Mouse (Mus musculus) heart, embryonic 15.5 days (tissue): ENCODE measurements around the gene Eno2. TPM values are rescaled to one million over a fixed set of nuclear protein-coding genes. Genes with fewer than 3 reads are reported as not detected.

Experiments used
- ATAC-seq: fragments of 200-750 bp; cut with Nextera tagmentation; replicated peaks from 2 replicates; pipeline ENCODE4 v1.8.0; 2017; ENCODE audit warnings: low read depth, moderate TSS enrichment; ENCODE audit not compliant: insufficient number of reproducible peaks, insufficient read depth, low FRiP score
- H3K27ac ChIP-seq: fragments of 300-500 bp; sonication (generic); 2 replicates; pipeline ENCODE4 v1.5.1; 2015; ENCODE audit warnings: mild to moderate bottlenecking, inconsistent platforms
- H3K27me3 ChIP-seq: fragments of 300-500 bp; sonication (generic); 2 replicates; pipeline ENCODE4 v1.6.1; 2015; ENCODE audit warnings: inconsistent platforms
- H3K36me3 ChIP-seq: fragments of 300-500 bp; sonication (generic); 2 replicates; pipeline ENCODE4 v1.6.1; 2015; ENCODE audit warnings: mild to moderate bottlenecking, inconsistent platforms
- H3K4me1 ChIP-seq: fragments of 300-500 bp; sonication (generic); replicated peaks from 2 replicates; pipeline ENCODE4 v1.6.1; 2015; ENCODE audit warnings: inconsistent platforms
- H3K4me2 ChIP-seq: fragments of 300-500 bp; sonication (generic); 2 replicates; pipeline ENCODE4 v1.6.1; 2015; ENCODE audit warnings: inconsistent platforms, mild to moderate bottlenecking, moderate library complexity
- H3K4me3 ChIP-seq: fragments of 300-500 bp; sonication (generic); 2 replicates; pipeline ENCODE4 v1.5.1; 2015; ENCODE audit warnings: mild to moderate bottlenecking, inconsistent platforms
- H3K9ac ChIP-seq: fragments of 300-500 bp; sonication (generic); 2 replicates; pipeline ENCODE4 v1.6.1; 2015; ENCODE audit warnings: mild to moderate bottlenecking, inconsistent platforms
- H3K9me3 ChIP-seq: fragments of 300-500 bp; sonication (generic); replicated peaks from 2 replicates; pipeline ENCODE4 v1.6.1; 2016; ENCODE audit warnings: inconsistent platforms
- WGBS: fragments of 180-500 bp; shearing (Covaris S2); methylation state at CpG from one replicate; pipeline ENCODE4 v1.1.7; 2015; ENCODE audit warnings: mixed read lengths; 5-methylcytosine and 5-hydroxymethylcytosine counted together
- polyA plus RNA-seq: library from polyadenylated mRNA; unstranded; fragments of >200 nt; fragmentation: Nextera tagmentation; extraction: Ambion mirVana; gene quantifications from 2 replicates; pipeline ENCODE4 v1.2.1, GENCODE M21; 2015

Eno2 gene
- polyA plus RNA-seq, 1 experiment from 2014 or later, result 2.7 TPM

DNA sequence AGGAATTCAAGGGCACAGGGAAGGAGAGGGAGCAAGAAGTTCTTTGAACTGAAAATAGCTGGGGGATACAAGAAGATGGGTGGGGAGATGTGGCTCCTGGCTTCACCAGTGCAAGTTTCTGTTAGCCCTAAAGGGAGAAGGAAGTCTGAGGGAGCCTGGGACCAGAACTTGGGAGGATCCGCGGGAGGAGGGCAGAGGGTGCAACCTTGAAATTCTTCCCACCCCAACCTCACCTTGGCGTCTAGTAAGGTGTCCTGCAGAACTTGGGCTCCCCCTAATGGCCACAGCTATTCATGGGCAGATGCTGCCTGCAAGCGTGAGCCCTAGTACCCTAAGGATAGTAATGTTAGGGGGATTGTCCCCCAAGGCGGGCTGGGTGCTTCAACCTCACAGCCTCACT is 10.2 kb downstream of the Eno2 start:
- Histone ChIP-seq H3K9ac (peak overlapping the region; percentile 26; the same call in 1 of the 2 replicates), H3K36me3 (no peaks in the 10 kb centered on the region), H3K9me3 (no peaks in the 10 kb centered on the region), H3K4me1 (peaks cover 41% of the 10 kb centered on the region), H3K4me3 (peak overlapping the region; percentile 13), H3K27me3 (no peaks in the 10 kb centered on the region), H3K27ac (peak overlapping the region; percentile 96), H3K4me2 (peak overlapping the region; percentile 87)
- ATAC-seq, result no peak; the same call in 1 of the 2 replicates
- WGBS, result 1% methylated on average over 5 of the region's 5 CpGs

DNA sequence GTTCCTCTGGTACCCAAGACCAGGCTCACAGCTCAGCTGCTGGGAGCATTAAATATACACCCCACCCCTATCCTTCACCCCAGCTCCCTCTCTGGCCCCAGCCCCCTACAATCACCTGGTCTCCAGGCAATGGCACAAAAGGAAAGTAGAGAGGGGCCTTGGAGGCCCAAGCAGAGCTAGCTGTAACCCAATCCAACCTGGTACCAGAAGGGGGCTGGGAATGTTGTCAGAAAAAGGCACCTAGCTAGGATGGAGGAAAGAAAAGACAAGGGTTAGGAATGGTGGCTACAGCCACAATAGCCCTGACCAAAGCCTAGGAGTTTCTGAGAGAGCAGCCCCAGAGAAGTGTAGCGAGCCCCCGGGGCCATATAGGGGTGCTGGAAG is 10.6 kb downstream of the Eno2 start:
- Histone ChIP-seq H3K4me3 (peak overlapping the region; percentile 13), H3K36me3 (no peaks in the 10 kb centered on the region), H3K9me3 (no peaks in the 10 kb centered on the region), H3K9ac (peak overlapping the region; percentile 26; the same call in 1 of the 2 replicates), H3K4me1 (peaks cover 45% of the 10 kb centered on the region), H3K27me3 (no peaks in the 10 kb centered on the region), H3K27ac (peak overlapping the region; percentile 96), H3K4me2 (peak overlapping the region; percentile 87)
- 38% methylated on average over 2 of the region's 2 CpGs for WGBS
- no peak for ATAC-seq

DNA sequence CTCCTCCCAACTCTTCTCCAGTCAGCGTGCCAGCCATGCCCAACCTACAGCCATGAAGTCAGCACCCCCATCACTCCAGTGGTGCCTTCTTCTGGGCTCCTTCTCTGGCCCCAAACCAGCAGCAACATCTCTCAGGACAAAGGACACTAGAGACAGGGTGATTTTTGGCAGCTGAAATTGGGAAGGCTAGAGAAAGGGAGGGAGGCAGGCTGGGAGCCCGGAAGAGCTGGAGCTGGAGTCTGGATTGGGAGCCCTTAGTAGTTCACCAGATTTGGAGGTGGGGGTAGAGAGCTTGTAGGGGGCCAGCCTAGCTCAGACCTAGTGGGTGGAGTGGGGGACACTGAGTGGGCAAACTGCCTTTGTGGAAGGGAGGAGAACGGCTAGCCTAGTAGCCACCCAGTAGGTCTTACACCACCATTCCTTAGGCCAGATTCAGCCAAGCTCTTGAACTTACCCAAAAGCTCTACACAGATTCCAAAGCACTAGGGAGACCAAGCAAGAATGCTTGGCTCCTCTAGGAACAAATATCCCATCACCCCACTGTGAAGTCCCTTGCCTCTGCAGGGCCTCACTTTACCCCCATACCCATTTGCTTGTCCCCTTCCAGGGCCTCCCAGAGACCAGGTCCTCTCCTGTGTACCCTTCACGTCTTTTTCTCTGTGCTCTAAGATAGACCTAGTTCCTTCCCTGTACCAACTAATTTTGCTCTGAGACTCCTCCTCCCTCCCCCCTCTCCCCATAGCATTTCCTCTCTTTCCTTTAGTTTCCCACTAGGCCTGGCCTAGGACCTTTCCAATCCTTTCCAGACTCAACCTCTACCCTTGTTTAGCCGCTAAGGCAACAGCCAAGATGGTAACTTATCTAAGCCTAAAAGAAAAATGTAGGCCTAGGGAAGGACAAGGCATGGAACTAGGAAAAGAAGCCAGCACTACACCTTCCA is 11.3 kb downstream of the Eno2 start:
- peak overlapping the region; percentile 89 for H3K9ac ChIP-seq
- peak overlapping the region; percentile 96 for H3K27ac ChIP-seq
- 35% methylated on average over 5 of the region's 5 CpGs for WGBS
- H3K4me2 ChIP-seq, result peak overlapping the region; percentile 87
- no peaks in the 10 kb centered on the region for H3K36me3 ChIP-seq
- peak overlapping the region; percentile 84 for H3K4me3 ChIP-seq
- H3K27me3 ChIP-seq, result no peaks in the 10 kb centered on the region
- ATAC-seq, result no peak
- no peaks in the 10 kb centered on the region for H3K9me3 ChIP-seq
- H3K4me1 ChIP-seq, result peaks cover 48% of the 10 kb centered on the region

DNA sequence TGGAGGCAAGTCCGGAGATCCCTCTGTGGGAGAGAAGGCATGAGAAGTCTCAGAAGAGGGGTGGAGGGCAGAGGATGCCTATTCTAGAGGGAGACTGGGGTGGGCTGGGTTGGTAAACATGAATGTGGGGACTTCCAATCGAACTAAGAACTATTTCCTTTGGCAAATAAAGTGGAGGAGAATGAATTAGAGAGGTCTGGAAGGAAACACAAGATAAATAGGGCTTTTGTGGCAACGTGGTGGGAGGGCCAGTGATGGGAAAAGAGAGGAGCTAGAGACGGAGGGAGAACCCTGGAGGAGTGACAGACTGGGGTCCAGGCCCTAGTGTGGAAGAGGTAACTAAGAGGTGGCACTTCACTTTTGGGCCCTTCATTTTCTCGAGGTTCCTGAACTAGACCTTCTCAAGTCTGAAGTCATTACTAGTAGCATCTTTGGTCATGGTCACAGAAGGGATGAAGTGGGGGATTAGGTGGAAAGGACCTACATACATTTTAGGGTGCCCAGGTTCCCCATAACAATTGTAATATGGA is 12.1 kb downstream of the Eno2 start:
- peaks cover 48% of the 10 kb centered on the region for H3K4me1 ChIP-seq
- H3K36me3 ChIP-seq, result no peaks in the 10 kb centered on the region
- H3K4me2 ChIP-seq, result peak overlapping the region; percentile 87
- peak overlapping the region; percentile 96 for H3K27ac ChIP-seq
- no peak for ATAC-seq
- H3K27me3 ChIP-seq, result no peaks in the 10 kb centered on the region
- peak overlapping the region; percentile 84 for H3K4me3 ChIP-seq
- H3K9ac ChIP-seq, result peak overlapping the region; percentile 89
- 15% methylated on average over 5 of the region's 5 CpGs for WGBS
- no peaks in the 10 kb centered on the region for H3K9me3 ChIP-seq

DNA sequence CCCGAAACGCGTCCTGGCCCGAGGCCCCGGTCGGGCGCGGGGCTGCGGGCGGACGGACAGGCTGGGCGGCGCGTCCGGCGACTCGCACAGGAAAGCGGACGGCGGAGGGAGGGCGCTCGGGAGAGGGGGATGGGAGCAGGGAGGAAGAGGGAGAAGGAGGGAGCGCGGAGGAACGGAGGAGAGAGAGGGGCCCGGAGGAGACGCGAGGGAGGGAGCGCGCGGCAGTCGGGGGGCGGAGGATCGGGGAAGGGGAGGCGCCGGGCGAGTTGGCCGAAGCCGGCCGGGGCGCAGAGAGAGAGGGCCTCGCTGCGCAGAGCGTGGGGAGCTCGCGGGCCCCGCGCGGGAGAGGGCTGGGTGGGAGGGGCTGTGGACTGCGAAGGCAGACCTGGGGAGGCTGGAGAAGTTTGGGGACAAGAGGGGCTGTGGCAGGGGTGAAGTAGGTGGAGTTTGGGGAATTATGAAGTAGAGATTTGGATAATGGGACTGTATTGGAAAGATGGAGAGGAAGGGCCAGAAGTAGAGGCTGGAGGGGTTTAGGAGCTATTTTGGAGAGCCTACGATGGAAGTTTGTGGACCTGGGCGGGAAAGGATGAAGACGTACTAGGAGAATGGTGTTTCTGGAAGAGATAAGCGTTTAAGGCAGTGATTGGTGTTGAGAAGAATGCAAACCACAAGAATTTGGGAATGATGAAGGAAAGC is 12.7 kb downstream of the Eno2 start:
- Histone ChIP-seq H3K27ac (peak overlapping the region; percentile 96), H3K9me3 (no peaks in the 10 kb centered on the region), H3K27me3 (no peaks in the 10 kb centered on the region), H3K36me3 (no peaks in the 10 kb centered on the region), H3K9ac (peak overlapping the region; percentile 89), H3K4me1 (peaks cover 48% of the 10 kb centered on the region), H3K4me2 (peak overlapping the region; percentile 87), H3K4me3 (peak overlapping the region; percentile 84)
- under 1% methylated on average over 49 of the region's 54 CpGs for WGBS
- peak; percentile 78 for ATAC-seq

DNA sequence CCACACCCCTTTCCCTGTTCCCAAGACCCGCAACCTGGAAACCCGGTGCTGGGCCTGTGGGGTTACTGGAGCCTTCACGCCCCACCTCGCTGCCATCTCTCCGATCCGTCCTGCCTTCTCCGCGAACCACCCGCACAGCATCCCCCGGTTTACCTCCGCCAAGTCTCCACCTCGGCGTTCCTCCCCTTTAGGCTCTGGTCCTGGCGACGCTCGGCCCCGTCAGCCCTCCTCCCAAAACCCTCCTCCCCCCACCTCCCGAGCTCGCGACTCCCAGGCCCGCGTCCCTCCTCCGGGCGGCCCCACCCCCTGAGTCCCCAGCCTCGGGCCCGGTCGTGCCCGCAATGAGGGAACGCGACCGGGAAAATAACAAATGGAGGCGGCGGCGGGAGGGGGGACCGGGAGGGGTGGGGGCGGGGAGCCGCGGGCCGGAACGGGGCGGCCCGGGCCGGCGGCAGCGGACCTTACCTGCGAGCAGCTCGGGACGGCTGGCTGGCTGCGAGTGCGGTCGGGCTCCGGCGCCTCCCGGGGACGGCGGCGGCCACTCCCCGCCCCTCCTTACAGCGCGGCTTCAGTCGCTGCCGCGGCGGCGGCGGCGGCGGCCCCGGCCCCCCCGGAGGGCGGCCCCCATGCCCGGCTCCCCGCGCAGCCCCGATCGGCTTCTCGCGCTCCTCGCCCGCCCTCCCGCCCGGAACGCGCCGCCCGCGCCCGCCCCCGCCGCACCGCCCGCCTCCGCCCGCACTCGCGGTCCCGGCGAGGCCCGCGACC is 13.5 kb downstream of the Eno2 start, which contains the start of the genes Gm45234 and Atn1:
TSS of gene Gm45234 (minus strand) at position 191 of the 765 bp plus-strand sequence.
TSS of gene Atn1 (minus strand) at position 694 of the 765 bp plus-strand sequence.
- under 1% methylated on average over 41 of the region's 100 CpGs for WGBS
- H3K4me1 ChIP-seq, result peaks cover 48% of the 10 kb centered on the region

DNA sequence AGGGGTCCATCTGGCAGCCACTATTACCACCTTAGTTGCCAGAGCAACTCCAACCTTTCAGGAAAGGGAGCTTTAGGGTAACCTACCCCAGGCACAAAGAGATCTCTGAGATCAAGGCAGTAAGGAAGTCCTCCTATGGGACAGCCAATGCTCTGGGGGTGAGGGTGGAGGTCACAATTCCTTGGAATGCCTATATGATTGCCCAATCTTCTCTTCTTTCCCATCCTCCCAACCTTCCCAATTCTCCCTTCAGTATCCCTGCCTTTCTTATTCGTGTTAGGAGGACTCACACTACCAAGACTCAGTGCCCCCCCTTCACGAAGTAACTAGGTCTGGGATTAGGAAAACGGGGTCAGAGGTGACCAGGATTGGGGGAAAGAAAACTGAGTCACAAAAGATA is 14.2 kb downstream of the Eno2 start:
- peak overlapping the region; percentile 84 for H3K4me3 ChIP-seq
- peaks cover 48% of the 10 kb centered on the region for H3K4me1 ChIP-seq
- peak overlapping the region; percentile 87 for H3K4me2 ChIP-seq
- H3K27ac ChIP-seq, result peak overlapping the region; percentile 96
- H3K27me3 ChIP-seq, result no peaks in the 10 kb centered on the region
- WGBS, result 8% methylated on average over 3 of the region's 3 CpGs
- peak overlapping the region; percentile 89 for H3K9ac ChIP-seq
- no peaks in the 10 kb centered on the region for H3K9me3 ChIP-seq
- H3K36me3 ChIP-seq, result no peaks in the 10 kb centered on the region
- no peak for ATAC-seq

More for the DNA sequence above, 13.5 kb downstream of the Eno2 start, which contains the start of the genes Gm45234 and Atn1:
- H3K4me3 ChIP-seq, result peak within 1 kb of the TSS; percentile 84
- peak within 1 kb of the TSS; percentile 87 for H3K4me2 ChIP-seq
- peak; percentile 73 for ATAC-seq
- H3K27me3 ChIP-seq, result no peaks in the 10 kb centered on the region
- no peaks in the 10 kb centered on the region for H3K9me3 ChIP-seq
- no peaks in the 10 kb centered on the region for H3K36me3 ChIP-seq
- H3K27ac ChIP-seq, result peak within 1 kb of the TSS; percentile 96
- H3K9ac ChIP-seq, result peak within 1 kb of the TSS; percentile 89

DNA sequence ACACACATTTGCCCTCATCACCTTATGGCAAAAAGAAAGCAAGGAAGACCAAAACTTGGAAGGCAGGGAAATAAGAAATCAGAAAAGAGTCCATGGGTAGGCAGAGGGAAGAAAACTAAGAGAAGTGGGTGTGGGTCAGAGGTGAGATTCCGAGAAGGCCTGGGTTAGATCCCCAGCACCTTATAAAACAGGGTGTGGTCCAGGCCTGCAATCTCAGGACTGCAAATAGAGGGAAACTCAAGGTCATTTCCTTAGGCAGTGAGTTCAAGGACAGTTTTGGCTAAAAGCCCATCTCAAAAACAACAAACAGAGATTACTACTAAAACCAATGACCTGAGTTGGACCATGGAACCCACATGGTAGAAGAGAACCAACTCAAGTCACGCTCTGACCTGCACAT is 15.6 kb downstream of the Eno2 start:
- Histone ChIP-seq H3K9ac (no peak overlapping the region), H3K36me3 (peaks cover 9% of the 10 kb centered on the region), H3K9me3 (no peaks in the 10 kb centered on the region), H3K4me1 (peaks cover 48% of the 10 kb centered on the region), H3K4me3 (no peak overlapping the region), H3K4me2 (no peak overlapping the region), H3K27me3 (no peaks in the 10 kb centered on the region), H3K27ac (no peak overlapping the region)
- 84% methylated on average over 2 of the region's 2 CpGs for WGBS
- no peak for ATAC-seq

DNA sequence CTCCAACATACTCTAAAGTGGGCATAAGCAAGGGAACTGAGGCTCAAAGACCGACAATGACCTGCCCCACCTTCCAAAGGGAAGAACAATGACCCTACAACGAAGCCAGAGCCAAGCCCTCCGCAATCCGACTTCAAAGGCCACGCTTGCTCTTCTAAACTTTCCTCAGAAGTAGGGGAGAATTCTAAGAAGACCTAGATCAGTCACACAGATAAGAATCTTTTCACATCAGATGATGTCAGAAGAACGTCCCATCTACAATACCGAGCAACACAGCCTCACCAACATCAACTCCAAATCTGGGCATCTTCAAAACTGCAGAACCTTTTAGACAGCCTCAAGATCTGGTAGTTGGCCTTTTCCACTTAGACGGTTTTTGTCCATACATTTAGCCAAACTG is 19.1 kb downstream of the Eno2 start:
- Histone ChIP-seq H3K4me1 (peaks cover 42% of the 10 kb centered on the region), H3K4me2 (no peak overlapping the region), H3K9me3 (no peaks in the 10 kb centered on the region), H3K9ac (no peak overlapping the region), H3K27me3 (no peaks in the 10 kb centered on the region), H3K4me3 (no peak overlapping the region), H3K27ac (no peak overlapping the region), H3K36me3 (peaks cover 28% of the 10 kb centered on the region)
- no peak for ATAC-seq
- 84% methylated on average over 8 of the region's 8 CpGs for WGBS

DNA sequence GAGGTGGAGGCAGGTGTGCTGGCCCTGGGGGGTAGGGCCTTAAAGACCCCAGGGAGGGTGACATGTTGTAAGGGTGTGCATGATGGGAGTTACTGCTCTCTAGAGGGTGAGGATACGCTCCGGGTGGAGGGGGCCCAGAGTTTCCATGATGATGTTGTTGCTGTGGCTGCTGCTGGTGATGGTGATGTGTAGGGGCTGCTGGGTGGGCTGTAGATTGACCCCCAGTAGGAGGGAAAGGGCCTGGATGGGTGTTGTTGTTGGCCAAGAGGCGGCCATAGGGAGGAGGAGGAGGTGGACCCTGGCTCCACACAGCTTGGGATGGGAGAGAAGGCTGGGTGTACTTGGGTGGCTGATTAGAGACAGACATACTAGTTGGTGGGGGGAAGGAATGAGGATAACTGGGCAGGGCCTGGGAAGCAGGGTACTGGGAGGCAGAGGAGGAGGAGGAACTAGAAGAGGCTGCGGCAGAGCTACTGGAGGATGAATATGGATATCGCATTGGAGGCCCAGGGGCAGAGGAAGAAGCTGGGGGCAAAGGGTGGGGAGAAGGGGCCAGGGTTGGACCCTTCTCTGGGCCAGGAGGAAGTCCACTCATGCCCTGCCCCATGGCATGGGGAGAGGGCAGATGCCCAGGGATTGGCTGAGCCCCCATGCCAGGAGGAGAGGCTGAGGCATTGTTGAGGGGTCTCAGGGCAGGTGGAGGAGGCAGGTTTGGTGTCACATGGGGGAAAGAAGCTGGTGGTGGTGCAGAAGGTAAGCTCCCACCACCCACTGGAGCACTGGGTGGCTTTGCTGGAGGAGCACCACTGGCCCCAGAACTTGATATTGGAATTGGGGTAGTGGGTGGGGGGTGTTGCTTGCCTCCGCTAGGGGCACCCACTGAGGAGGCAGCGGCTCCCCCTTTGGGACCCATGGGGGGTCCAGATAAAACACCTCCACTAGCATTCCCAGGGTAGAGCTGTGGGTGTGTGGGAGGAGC is 22.5 kb downstream of the Eno2 start:
- H3K36me3 ChIP-seq, result peaks cover 48% of the 10 kb centered on the region
- H3K9me3 ChIP-seq, result no peaks in the 10 kb centered on the region
- peak overlapping the region; percentile 96 for H3K4me2 ChIP-seq
- WGBS, result 86% methylated on average over 7 of the region's 7 CpGs
- 0 out of 2 replicates have a peak overlapping the region, but pooled peaks have one; percentile 82 for H3K9ac ChIP-seq
- no peaks in the 10 kb centered on the region for H3K27me3 ChIP-seq
- peak overlapping the region; percentile 59 for H3K4me3 ChIP-seq
- no peak overlapping the region for H3K27ac ChIP-seq
- peaks cover 32% of the 10 kb centered on the region for H3K4me1 ChIP-seq
- ATAC-seq, result no peak
